Mouse (Mus musculus): ENCODE data around the gene Myadml2.
A peak's percentile ranks its signal among the peaks of the same experiment; 100 is the strongest.

Gene Myadml2

GRCm38 (mm10) chr11:120629911-120630310 is 18.0 kb downstream of the Myadml2 start:
- no peak for DNase-seq (ENCODE audit: low read depth, low spot score)

GRCm38 (mm10) chr11:120629341-120629730 is 18.6 kb downstream of the Myadml2 start:
- DNase-seq (ENCODE audit: low read depth, low spot score), result no peak

GRCm38 (mm10) chr11:120628601-120629340 is 19.2 kb downstream of the Myadml2 start:
- DNase-seq (ENCODE audit: low read depth, low spot score), result no peak

GRCm38 (mm10) chr11:120627468-120628300 is 20.3 kb downstream of the Myadml2 start:
- DNase-seq (ENCODE audit: low read depth, low spot score), result no peak

GRCm38 (mm10) chr11:120626785-120627467 is 21.0 kb downstream of the Myadml2 start:
- DNase-seq (ENCODE audit: low read depth, low spot score), result no peak

GRCm38 (mm10) chr11:120625152-120625775 is 22.7 kb downstream of the Myadml2 start, which contains the start of gene Sirt7:
TSS of gene Sirt7 (minus strand) at chr11:120625240.
- DNase-seq (ENCODE audit: low read depth, low spot score), result no peak

- peak; percentile 66 for DNase-seq (ENCODE audit: low read depth, low spot score)
Observed at GRCm38 (mm10) chr11:120624680-120625111, 23.3 kb downstream of the Myadml2 start.

- DNase-seq (ENCODE audit: low read depth, low spot score), result no peak
Observed at GRCm38 (mm10) chr11:120623961-120624679, 23.8 kb downstream of the Myadml2 start.

- no peak for DNase-seq (ENCODE audit: low read depth, low spot score)
Observed at GRCm38 (mm10) chr11:120622805-120623204, 25.2 kb downstream of the Myadml2 start.

GRCm38 (mm10) chr11:120620195-120620594 is 27.8 kb downstream of the Myadml2 start:
- DNase-seq (ENCODE audit: low read depth, low spot score), result no peak

- DNase-seq (ENCODE audit: low read depth, low spot score), result no peak
Observed at GRCm38 (mm10) chr11:120618619-120619535, 29.1 kb downstream of the Myadml2 start.

- peak; percentile 73 for DNase-seq (ENCODE audit: low read depth, low spot score)
Observed at GRCm38 (mm10) chr11:120617519-120618112, 30.3 kb downstream of the Myadml2 start, which contains the start of gene Pcyt2. TSS of gene Pcyt2 (minus strand) at chr11:120617936.

- DNase-seq (ENCODE audit: low read depth, low spot score), result no peak
Observed at GRCm38 (mm10) chr11:120616617-120617294, 31.2 kb downstream of the Myadml2 start.

GRCm38 (mm10) chr11:120615606-120616203 is 32.3 kb downstream of the Myadml2 start:
- no peak for DNase-seq (ENCODE audit: low read depth, low spot score)

GRCm38 (mm10) chr11:120615167-120615566 is 32.8 kb downstream of the Myadml2 start:
- no peak for DNase-seq (ENCODE audit: low read depth, low spot score)

GRCm38 (mm10) chr11:120613976-120614375 is 34.0 kb downstream of the Myadml2 start:
- no peak for DNase-seq (ENCODE audit: low read depth, low spot score)

GRCm38 (mm10) chr11:120613481-120613972 is 34.4 kb downstream of the Myadml2 start:
- DNase-seq (ENCODE audit: low read depth, low spot score), result no peak

- DNase-seq (ENCODE audit: low read depth, low spot score), result no peak
Observed at GRCm38 (mm10) chr11:120612763-120613162, 35.2 kb downstream of the Myadml2 start.

Data from retina, adult 2 months (tissue).